Mouse (Mus musculus) liver, embryonic 16.5 days (tissue): ENCODE results near the gene Olfr814. TPM values are rescaled to one million over a fixed set of nuclear protein-coding genes. Genes with fewer than 3 reads are reported as not detected.
"Not testable (repeated sequence)": the region's sequence is repeated elsewhere in the genome, so short reads cannot be mapped to it uniquely, and the experiment has no call there.

Source experiments
- ATAC-seq: fragments of 200-750 bp; cut with Nextera tagmentation; 2 replicates; pipeline ENCODE4 v1.8.0; 2017; ENCODE audit warnings: low read depth, mild to moderate bottlenecking, moderate number of reproducible peaks, moderate library complexity
- H3K27ac ChIP-seq: fragments of 300-500 bp; sonication (generic); 2 replicates; pipeline ENCODE4 v1.5.1; 2014; ENCODE audit warnings: mild to moderate bottlenecking, low read length
- H3K27me3 ChIP-seq: fragments of 300-500 bp; sonication (generic); 2 replicates; pipeline ENCODE4 v1.6.1; 2014; ENCODE audit warnings: low read depth, low read length, mixed read lengths; ENCODE audit not compliant: control insufficient read depth, insufficient read depth
- H3K36me3 ChIP-seq: fragments of 300-500 bp; sonication (generic); 2 replicates; pipeline ENCODE4 v1.6.1; 2014; ENCODE audit warnings: mild to moderate bottlenecking; ENCODE audit not compliant: control insufficient read depth, insufficient read depth
- H3K4me1 ChIP-seq: fragments of 300-500 bp; sonication (generic); 2 replicates; pipeline ENCODE4 v1.6.1; 2014; ENCODE audit warnings: low read depth, low read length, mixed read lengths; ENCODE audit not compliant: control insufficient read depth
- H3K4me2 ChIP-seq: fragments of 300-500 bp; sonication (generic); 2 replicates; pipeline ENCODE4 v1.6.1; 2014; ENCODE audit warnings: low read depth, low read length, mixed read lengths
- H3K4me3 ChIP-seq: fragments of 300-500 bp; sonication (generic); 2 replicates; pipeline ENCODE4 v1.5.1; 2014; ENCODE audit warnings: low read depth, mild to moderate bottlenecking, low read length
- H3K9ac ChIP-seq: fragments of 300-500 bp; sonication (generic); 2 replicates; pipeline ENCODE4 v1.6.1; 2014; ENCODE audit warnings: low read depth, low read length
- H3K9me3 ChIP-seq: fragments of 300-500 bp; sonication (generic); replicated peaks from 2 replicates; pipeline ENCODE4 v1.6.1; 2016; ENCODE audit warnings: low read length; ENCODE audit not compliant: control insufficient read depth
- WGBS: fragments of 180-500 bp; shearing (Covaris S2); extraction: QIAGEN DNeasy Blood & Tissue Kit; methylation state at CpG from one replicate; pipeline ENCODE4 v1.1.7; 2014; ENCODE audit not compliant: insufficient replicate concordance; 5-methylcytosine and 5-hydroxymethylcytosine counted together
- polyA plus RNA-seq: library from polyadenylated mRNA; unstranded; fragments of >200 nt; fragmentation: Nextera tagmentation; extraction: Ambion mirVana; gene quantifications from 2 replicates; pipeline ENCODE4 v1.2.1, GENCODE M21; 2015

The Olfr814 gene
- not detected in 2 replicates for polyA plus RNA-seq

DNA sequence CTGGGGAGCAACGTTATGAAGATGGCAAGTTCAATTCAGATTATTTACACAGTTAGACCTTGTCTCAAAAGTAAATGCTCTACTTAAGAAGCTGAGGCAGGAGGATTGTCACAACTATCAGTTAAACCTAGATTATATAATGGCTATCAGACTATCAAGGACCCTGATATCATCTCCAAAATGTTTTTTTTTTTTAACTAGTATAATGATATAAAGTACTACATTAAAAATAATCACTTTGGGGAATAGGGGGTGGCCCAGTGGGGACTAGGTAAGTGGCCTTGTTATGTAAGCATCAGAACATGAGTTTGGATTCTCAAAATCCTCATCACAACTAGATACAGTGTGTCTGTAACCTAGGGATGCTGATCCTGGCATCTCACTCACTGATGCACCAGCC, at the start of gene Olfr814:
Gene Olfr814, minus strand, starts transcription at position 101 of the 400 bp plus-strand sequence.
- H3K27ac ChIP-seq, H3K4me3 ChIP-seq, ATAC-seq, H3K27me3 ChIP-seq, H3K4me2 ChIP-seq, H3K9me3 ChIP-seq, H3K36me3 ChIP-seq, H3K4me1 ChIP-seq, H3K9ac ChIP-seq: not testable (repeated sequence)
- no CpG with 5 or more reads among the region's 1 CpGs for WGBS

DNA sequence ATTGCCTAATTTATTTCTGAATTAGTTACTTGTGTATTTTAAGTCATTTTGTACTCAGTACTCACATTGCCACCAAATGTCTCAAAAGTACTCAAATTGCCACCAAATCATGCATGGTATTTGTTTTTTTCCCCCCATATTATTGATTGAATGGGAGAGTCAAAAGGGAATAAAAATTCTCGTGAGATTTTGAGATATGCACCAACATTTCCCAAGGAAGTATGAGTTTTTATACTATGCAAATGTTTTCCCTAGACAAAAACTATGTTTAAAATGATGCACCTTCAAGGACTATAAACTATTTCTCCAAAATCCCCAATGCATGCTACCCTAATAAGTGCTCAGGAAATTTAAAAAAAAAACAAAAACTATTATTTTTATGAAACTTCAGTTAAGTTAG, 35.8 kb upstream of the Olfr814 start, which contains the start of gene Olfr816:
Gene Olfr816, minus strand, starts transcription at position 101 of the 400 bp plus-strand sequence.
- no peaks in the 10 kb centered on the region for H3K27me3 ChIP-seq
- no peaks in the 10 kb centered on the region for H3K4me1 ChIP-seq
- no peak within 1 kb of the TSS for H3K27ac ChIP-seq
- no peak within 1 kb of the TSS for H3K4me2 ChIP-seq
- H3K4me3 ChIP-seq = no peak within 1 kb of the TSS
- no peak within 1 kb of the TSS for H3K9ac ChIP-seq
- 35% methylated on average over 1 of the region's 1 CpGs for WGBS
- no peaks in the 10 kb centered on the region; the same call in 1 of the 2 replicates for H3K9me3 ChIP-seq
- no peaks in the 10 kb centered on the region for H3K36me3 ChIP-seq
- ATAC-seq = no peak

DNA sequence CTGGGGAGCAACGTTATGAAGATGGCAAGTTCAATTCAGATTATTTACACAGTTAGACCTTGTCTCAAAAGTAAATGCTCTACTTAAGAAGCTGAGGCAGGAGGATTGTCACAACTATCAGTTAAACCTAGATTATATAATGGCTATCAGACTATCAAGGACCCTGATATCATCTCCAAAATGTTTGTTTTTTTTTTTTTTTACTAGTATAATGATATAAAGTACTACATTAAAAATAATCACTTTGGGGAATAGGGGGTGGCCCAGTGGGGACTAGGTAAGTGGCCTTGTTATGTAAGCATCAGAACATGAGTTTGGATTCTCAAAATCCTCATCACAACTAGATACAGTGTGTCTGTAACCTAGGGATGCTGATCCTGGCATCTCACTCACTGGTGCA, 26.1 kb upstream of the Olfr814 start, which contains the start of gene Olfr815:
Gene Olfr815, minus strand, starts transcription at position 101 of the 400 bp plus-strand sequence.
- H3K4me1 ChIP-seq, H3K27me3 ChIP-seq, H3K27ac ChIP-seq, H3K9me3 ChIP-seq, ATAC-seq, H3K4me2 ChIP-seq, H3K36me3 ChIP-seq, H3K4me3 ChIP-seq, H3K9ac ChIP-seq: not testable (repeated sequence)
- WGBS = no CpG with 5 or more reads among the region's 1 CpGs

DNA sequence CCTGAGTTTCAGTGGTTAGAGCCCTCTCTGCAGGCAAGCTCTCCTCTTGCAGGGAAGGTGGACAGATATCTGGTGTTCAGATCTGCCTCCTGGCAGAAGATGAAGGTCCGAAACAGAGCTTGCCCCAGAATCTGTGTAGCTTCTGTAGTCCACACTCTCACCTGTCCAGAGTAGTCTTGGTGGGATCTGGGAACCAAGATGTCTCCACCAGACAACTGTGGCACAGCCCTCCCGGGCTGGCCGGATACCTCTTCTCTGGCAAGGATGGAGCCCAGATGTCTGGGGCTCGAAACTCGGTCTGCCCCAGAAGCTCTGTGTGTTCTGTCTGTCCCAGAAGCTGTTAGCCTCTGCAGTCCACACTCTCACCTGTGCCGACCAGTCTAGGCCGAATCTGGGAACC, 6.3 kb upstream of the Olfr814 start:
- no peak overlapping the region for H3K4me2 ChIP-seq
- no peak overlapping the region for H3K27ac ChIP-seq
- no peaks in the 10 kb centered on the region for H3K36me3 ChIP-seq
- no peak overlapping the region for H3K9ac ChIP-seq
- WGBS = 68% methylated on average over 7 of the region's 7 CpGs
- no peaks in the 10 kb centered on the region for H3K27me3 ChIP-seq
- ATAC-seq = no peak
- H3K4me1 ChIP-seq = no peaks in the 10 kb centered on the region
- no peaks in the 10 kb centered on the region for H3K9me3 ChIP-seq
- no peak overlapping the region for H3K4me3 ChIP-seq

DNA sequence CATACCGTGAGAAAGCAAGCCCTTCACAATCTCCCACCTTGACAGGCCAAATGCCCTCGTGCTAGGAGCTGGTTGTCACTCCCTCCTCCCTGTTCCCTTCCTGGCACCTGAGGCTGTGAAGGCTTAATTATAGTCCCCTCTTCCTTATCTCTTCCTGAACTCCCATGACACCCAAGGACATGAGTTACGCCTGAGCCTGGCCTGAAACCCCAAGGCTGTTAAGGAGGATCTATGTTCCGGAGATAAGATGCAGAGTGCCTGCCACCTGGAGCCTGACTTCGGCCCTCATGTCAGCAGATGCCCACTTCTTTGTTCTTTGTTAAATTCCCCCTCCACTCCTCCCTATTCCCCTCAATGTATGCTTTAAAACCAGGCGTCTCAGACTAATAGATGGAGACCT, 5.8 kb upstream of the Olfr814 start:
- not testable (repeated sequence) for H3K27me3 ChIP-seq, H3K4me3 ChIP-seq, H3K9me3 ChIP-seq, H3K9ac ChIP-seq, ATAC-seq, H3K4me2 ChIP-seq, H3K36me3 ChIP-seq, H3K27ac ChIP-seq, H3K4me1 ChIP-seq
- WGBS = 52% methylated on average over 6 of the region's 6 CpGs

DNA sequence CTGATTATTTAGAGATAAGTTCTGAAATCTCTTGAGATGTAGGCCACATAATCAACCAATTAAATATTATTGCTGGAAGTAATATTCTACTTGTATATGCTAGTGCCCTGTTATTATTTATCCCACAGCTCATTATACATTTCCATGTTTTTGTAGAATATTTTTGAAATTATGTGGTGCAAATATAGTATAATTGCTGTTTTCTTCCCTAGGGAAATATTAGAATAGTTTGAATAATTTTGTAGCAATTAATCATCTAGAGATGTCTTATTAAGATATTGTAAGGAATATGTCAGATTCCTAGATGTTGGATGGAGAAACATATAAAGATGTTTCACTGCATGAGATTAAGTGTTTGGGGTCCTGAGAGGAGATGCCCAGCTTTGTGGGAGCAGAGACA, 24.6 kb downstream of the Olfr814 start, which contains the start of gene Olfr813:
Gene Olfr813, plus strand, starts transcription at position 301 of the 400 bp plus-strand sequence.
- Histone ChIP-seq H3K27ac (no peak within 1 kb of the TSS), H3K4me3 (no peak within 1 kb of the TSS), H3K27me3 (no peaks in the 10 kb centered on the region), H3K36me3 (no peaks in the 10 kb centered on the region), H3K9me3 (no peaks in the 10 kb centered on the region), H3K9ac (no peak within 1 kb of the TSS), H3K4me2 (no peak within 1 kb of the TSS), H3K4me1 (no peaks in the 10 kb centered on the region)
- no peak for ATAC-seq

DNA sequence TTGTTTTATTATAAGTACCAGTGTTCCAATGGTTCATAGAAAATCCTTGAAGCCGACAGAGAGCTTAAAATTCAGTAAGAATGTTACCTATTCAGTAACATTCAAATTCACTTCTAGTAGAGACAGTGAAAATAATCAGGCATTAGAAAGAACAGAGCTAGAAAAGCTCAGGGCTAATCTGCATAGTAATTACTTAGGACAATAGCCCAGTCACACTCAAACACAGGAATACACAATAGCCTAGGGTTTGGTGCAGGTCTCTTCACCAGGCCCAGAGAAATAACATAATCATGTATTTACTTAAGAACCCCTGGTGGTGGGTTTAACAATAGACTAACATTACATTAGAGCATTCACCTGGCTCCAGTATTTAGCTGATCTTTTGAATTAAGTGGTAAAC, 32.3 kb downstream of the Olfr814 start:
- WGBS = 55% methylated on average over 1 of the region's 1 CpGs
- Histone ChIP-seq H3K27me3 (no peaks in the 10 kb centered on the region), H3K9me3 (no peaks in the 10 kb centered on the region), H3K4me2 (no peak overlapping the region), H3K4me1 (no peaks in the 10 kb centered on the region), H3K4me3 (no peak overlapping the region), H3K36me3 (no peaks in the 10 kb centered on the region), H3K9ac (no peak overlapping the region), H3K27ac (no peak overlapping the region)
- ATAC-seq = no peak

DNA sequence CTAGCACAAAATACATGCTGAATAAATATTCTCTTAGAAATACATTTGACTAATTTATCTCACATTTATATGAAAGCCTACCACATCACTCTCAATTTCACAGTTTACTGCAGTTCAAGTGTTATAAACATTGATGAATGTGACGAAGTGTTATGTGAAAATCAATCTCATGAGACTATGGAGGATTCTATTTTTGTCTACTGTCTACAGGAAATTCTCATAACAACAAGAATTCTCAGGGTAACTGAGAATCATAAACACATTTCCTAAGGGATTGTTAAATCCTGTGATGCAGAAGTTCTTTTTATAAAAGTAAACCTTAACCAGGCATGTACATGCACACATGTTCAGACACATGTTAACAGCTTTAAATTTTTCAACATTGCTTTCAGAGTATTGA, 33.7 kb downstream of the Olfr814 start, which contains the start of gene Olfr812:
Gene Olfr812, minus strand, starts transcription at position 101 of the 400 bp plus-strand sequence.
- no peaks in the 10 kb centered on the region for H3K27me3 ChIP-seq
- no peaks in the 10 kb centered on the region for H3K36me3 ChIP-seq
- no peaks in the 10 kb centered on the region for H3K9me3 ChIP-seq
- ATAC-seq = no peak
- 33% methylated on average over 1 of the region's 1 CpGs for WGBS
- H3K9ac ChIP-seq = no peak within 1 kb of the TSS
- no peak within 1 kb of the TSS for H3K4me3 ChIP-seq
- H3K4me2 ChIP-seq = no peak within 1 kb of the TSS
- no peak within 1 kb of the TSS for H3K27ac ChIP-seq
- H3K4me1 ChIP-seq = no peaks in the 10 kb centered on the region
